Mouse (Mus musculus): ENCODE measurements at regions not wholly inside any gene's neighbourhood (a gene's known extent, or its start where the extent isn't known, plus 50 kb on each side); places are given as distances from the start of the nearest gene placed in this dataset.

GRCm38 (mm10) chr7:55710872-55711558 is 57.0 kb upstream of the Siglech start:
- Histone ChIP-seq H3K4me3 (no peak overlapping the region), H3K9me3 (no peaks in the 10 kb centered on the region), H3K27ac (no peak overlapping the region), H3K36me3 (replicated peaks) (no peaks in the 10 kb centered on the region), H3K27me3 (ENCODE audit: poor library complexity, severe bottlenecking) (no peaks in the 10 kb centered on the region), H3K4me1 (no peaks in the 10 kb centered on the region)
- WGBS, result 11% methylated on average over 11 of the region's 11 CpGs
- DNase-seq (ENCODE audit: extremely low spot score, low spot score), result peak; percentile 76
